Mouse (Mus musculus) brain, embryonic 14.5 days (tissue): ENCODE data around the gene Cpa4.

Experiments
- CTCF ChIP-seq: fragments of 200-500 bp; IDR thresholded peaks from 2 replicates; pipeline ENCODE4 v1.5.1; 2012; ENCODE audit warnings: inconsistent platforms, mild to moderate bottlenecking, moderate library complexity, borderline replicate concordance; ENCODE audit not compliant: insufficient read depth, insufficient read length; ENCODE audit errors: extremely low read depth
- POLR2A ChIP-seq: fragments of 200-500 bp; IDR thresholded peaks from 2 replicates; pipeline ENCODE4 v1.6.1; 2012; ENCODE audit warnings: mild to moderate bottlenecking, inconsistent platforms, borderline replicate concordance; ENCODE audit not compliant: poor library complexity, insufficient read depth, insufficient read length, severe bottlenecking; ENCODE audit errors: extremely low read depth

- TF ChIP-seq CTCF (no peak), POLR2A (no peak)
Observed at GRCm38 (mm10) chr6:30526586-30527515, 41.3 kb upstream of the Cpa4 start.
